Mouse (Mus musculus): ENCODE results near the gene Aldob.
"Not testable (repeated sequence)": the region's sequence is repeated elsewhere in the genome, so short reads cannot be mapped to it uniquely, and the experiment has no call there.

The Aldob gene

DNA sequence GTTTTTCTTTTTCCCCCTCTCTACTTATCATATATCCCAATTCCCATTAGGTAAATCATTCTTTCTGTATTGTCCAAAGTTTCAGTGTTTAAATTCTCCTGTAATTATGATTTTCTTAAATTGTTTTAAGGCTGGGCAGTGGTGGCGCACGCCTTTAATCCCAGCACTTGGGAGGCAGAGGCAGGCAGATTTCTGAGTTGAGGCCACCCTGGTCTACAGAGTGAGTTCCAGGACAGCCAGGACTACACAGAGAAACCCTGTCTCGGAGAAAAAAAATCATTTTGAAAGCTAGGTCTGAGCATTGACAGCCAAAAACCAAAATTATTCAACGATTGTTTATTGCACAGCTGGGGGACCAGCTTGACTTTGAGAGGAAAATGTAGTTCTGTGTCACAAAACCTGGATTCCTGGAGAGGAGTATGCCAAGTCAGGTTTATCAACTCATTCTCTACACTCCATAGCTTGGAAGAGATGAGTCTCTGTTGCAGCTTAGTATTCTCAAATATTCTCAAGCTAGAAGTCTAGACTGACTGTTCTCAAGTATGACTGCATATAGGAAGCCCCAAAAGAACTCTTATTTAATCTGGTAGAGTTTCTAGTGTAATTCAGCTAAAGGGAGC lies 13.6 kb downstream of the Aldob start:
- no peak for DNase-seq (ENCODE audit: extremely low spot score, low read depth, low spot score)

- no peak for DNase-seq (ENCODE audit: extremely low spot score, low read depth, low spot score)
Observed at GRCm38 (mm10) chr4:49535036-49535435, 14.3 kb downstream of the Aldob start.

GRCm38 (mm10) chr4:49522576-49522975 lies 26.8 kb downstream of the Aldob start:
- DNase-seq (ENCODE audit: extremely low spot score, low read depth, low spot score) = no peak

DNA sequence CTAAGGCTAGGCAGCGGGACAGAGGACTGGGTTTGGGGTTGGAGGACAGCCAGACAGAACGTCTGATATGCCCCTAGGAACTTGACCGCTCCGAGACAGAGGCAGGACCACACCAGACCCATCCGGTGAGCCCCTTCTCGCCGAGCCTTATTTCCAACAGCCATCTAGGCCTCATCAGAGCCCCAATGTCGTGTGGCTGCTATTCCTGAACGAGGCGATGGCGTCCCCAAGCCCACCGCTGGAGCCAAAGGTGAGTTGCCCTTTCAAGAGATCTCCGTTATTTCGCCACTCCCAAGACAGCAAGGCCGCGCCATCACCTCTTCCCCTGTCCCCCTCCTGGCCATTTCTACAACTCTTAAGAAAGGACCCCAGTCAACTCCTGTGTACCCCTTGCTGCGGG lies 28.0 kb downstream of the Aldob start:
- DNase-seq (ENCODE audit: extremely low spot score, low read depth, low spot score) = no peak

DNA sequence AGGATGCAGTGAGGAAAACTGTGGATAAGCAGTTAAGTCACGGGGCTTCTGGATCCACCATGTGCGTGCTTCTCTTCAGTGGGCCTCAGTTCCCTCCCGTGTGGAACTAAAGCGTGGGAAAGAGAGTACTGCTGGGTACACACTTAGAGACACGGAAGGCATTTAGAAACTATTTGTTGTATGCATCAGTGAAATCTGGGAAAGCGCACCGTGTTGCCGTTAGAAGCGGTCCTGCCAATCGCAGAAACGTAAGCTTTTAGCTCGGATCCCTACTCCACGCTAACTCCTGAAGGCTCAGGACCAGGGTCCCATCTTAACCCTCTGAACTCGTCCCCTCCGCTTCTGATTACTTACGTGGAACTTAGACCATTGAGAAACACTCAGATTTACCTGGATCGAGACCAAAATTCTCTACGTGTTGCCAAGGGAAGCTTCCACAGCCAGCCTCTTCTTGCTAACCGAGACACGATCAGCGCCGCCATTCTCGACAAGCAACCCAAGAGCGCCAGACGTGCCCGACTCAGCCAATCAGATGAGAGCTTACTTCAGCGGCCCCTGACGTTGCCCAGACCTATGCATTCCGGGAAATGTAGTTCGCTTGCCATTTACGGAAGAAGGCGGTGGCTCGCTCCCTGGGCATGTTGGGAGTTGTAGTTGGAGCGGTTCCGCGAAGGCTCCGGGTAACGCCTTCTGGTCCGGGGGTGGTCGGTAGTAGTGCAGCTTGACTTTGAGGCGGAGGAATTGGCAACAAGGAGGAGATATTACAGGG lies 28.6 kb downstream of the Aldob start, which contains the start of the genes Mrpl50 and Zfp189:
Mrpl50 (minus strand) TSS at position 522 of the 769 bp plus-strand sequence.
Zfp189 (plus strand) TSS at position 605 of the 769 bp plus-strand sequence.
- DNase-seq (ENCODE audit: extremely low spot score, low read depth, low spot score) = peak; percentile 83

DNA sequence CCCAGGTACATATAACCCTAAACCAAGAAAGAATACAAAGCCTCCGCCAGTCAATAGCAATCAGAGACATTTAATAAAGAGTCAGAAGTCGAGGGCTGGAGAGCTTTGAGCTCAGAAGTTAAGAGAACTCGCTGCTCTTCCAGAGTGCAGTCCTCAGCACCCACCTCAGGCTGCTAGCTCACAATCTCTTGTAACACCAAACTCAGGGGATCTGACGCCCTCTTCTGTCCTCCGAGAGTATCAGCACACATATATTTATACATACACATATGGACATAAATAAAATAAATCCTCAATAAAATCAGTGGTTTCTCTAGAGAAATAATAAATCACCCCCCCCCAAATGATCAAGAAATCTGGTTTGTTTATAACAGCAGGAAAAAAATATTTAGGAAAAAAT lies 29.9 kb downstream of the Aldob start:
- no peak for DNase-seq (ENCODE audit: extremely low spot score, low read depth, low spot score)

- DNase-seq (ENCODE audit: extremely low spot score, low read depth, low spot score) = no peak
Observed at GRCm38 (mm10) chr4:49514441-49514840, 34.9 kb downstream of the Aldob start.

DNA sequence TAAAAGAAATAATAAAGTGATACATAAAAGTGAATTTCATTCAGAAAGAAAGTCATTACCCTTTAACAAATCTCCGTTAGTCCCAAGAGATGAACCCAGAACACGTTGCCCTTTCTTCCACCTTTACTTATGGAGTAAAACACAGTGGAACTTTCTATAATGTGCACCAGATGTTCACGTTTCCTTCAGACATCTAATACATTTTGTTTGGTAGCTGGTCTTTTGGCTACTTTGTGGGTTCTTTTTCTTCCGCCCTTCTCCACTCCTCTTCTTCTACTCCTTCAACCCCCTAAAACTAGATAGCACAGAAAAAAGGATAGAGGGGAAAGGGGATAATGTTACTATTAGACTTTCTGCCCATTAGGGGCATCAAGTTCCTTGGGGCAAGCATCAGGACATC lies 36.7 kb downstream of the Aldob start:
- DNase-seq (ENCODE audit: extremely low spot score, low read depth, low spot score) = no peak

GRCm38 (mm10) chr4:49510236-49510835 lies 39.0 kb downstream of the Aldob start:
- not testable (repeated sequence) for DNase-seq (ENCODE audit: extremely low spot score, low read depth, low spot score)

- DNase-seq (ENCODE audit: extremely low spot score, low read depth, low spot score) = no peak
Observed at GRCm38 (mm10) chr4:49509183-49509582, 40.2 kb downstream of the Aldob start.

GRCm38 (mm10) chr4:49506386-49506785 lies 43.0 kb downstream of the Aldob start, which contains the start of gene Baat:
TSS of gene Baat (minus strand) at chr4:49506557.
- DNase-seq (ENCODE audit: extremely low spot score, low read depth, low spot score) = no peak

DNA sequence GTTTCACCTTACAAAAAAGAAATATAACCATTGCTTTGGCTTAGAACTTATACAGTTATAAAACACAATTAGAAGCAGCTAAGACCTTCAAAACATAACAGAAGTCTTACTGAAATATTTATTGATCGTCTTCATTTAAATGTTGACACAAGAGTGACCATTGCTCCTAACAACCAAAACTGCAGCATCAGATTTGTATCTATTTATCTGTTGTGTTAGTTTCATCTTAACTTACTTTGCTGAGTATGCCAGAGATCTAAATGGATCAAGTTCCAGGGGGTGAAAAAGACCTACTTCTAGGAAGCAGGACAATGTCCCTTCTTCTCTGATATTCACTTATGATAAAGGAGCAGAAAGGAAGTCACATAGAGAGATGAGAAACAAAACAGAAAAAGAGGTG lies 45.8 kb downstream of the Aldob start:
- DNase-seq (ENCODE audit: extremely low spot score, low read depth, low spot score) = no peak
